Mouse (Mus musculus): Measurements from ENCODE around the gene Zfp956. TPM values are rescaled to one million over a fixed set of nuclear protein-coding genes. Genes with fewer than 3 reads are reported as not detected.

Zfp956 gene
- total and polyA plus RNA-seq, 3 experiments, result 11.0 to 13.1 TPM; not detected in 1

GRCm38 (mm10) chr6:47904917-47905695 lies 48.1 kb upstream of the Zfp956 start:
- Histone ChIP-seq H3K4me1 (ENCODE audit: control insufficient read depth in 1 of 2, insufficient read depth in 2 of 2, low read length in 2 of 2) (no peaks in the 10 kb centered on the region), H3K36me3 (ENCODE audit: control insufficient read depth in 1 of 2, insufficient read depth in 2 of 2, low read length in 2 of 2) (peaks cover 0 to 2% of the 10 kb centered on the region in 2 experiments; a peak in 1 of 4 replicates), H3K79me2 (ENCODE audit: control insufficient read depth, insufficient read depth, low read length, poor library complexity) (no peaks in the 10 kb centered on the region), H3K9me3 (replicated peaks; ENCODE audit: insufficient read depth, low read length) (no peaks in the 10 kb centered on the region), H3K4me3 (ENCODE audit: control insufficient read depth in 1 of 2, insufficient read depth in 1 of 2, low read depth in 2 of 2, low read length in 2 of 2) (no peak overlapping the region), H3K27ac (ENCODE audit: control insufficient read depth, low read depth, low read length) (no peak overlapping the region), H3K9ac (ENCODE audit: control insufficient read depth, low read depth, low read length, poor library complexity, severe bottlenecking) (no peak overlapping the region), H3K27me3 (ENCODE audit: control insufficient read depth in 1 of 2, insufficient read depth in 2 of 2, low read length in 2 of 2) (no peaks in the 10 kb centered on the region)
- TF ChIP-seq ZC3H11A (IDR thresholded peaks at IDR 0.05; ENCODE audit: low read depth, low read length) (no peak), ZNF384 (IDR thresholded peaks at IDR 0.05; ENCODE audit: low read depth, low read length) (no peak), TAL1 (IDR thresholded peaks at IDR 0.05; ENCODE audit: low read length) (no peak), MYB (IDR thresholded peaks at IDR 0.05; ENCODE audit: low read depth, low read length) (no peak), BHLHE40 (IDR thresholded peaks at IDR 0.05; ENCODE audit: borderline replicate concordance, low read depth, low read length) (no peak), MEF2A (IDR thresholded peaks at IDR 0.05; ENCODE audit: extremely low read depth, insufficient replicate concordance, low read depth, low read length, poor library complexity, severe bottlenecking) (no peak), NRF1 (IDR thresholded peaks at IDR 0.05; ENCODE audit: insufficient read depth, low read depth, low read length, poor library complexity, severe bottlenecking) (no peak), POLR2AphosphoS5 (IDR thresholded peaks at IDR 0.05; ENCODE audit: borderline replicate concordance, low read depth, low read length) (no peak), HCFC1 (IDR thresholded peaks at IDR 0.05; ENCODE audit: low read depth, low read length) (no peak), NELFE (IDR thresholded peaks at IDR 0.05; ENCODE audit: low read depth, low read length) (no peak), POLR2AphosphoS2 (IDR thresholded peaks at IDR 0.05; ENCODE audit: low read length) (no peak), RCOR1 (IDR thresholded peaks at IDR 0.05; ENCODE audit: low read depth, low read length) (no peak), MYC (IDR thresholded peaks at IDR 0.05; ENCODE audit: low read depth, low read length) (no peak)
- no peak for DNase-seq (ENCODE audit: low read depth, low spot score)

DNA sequence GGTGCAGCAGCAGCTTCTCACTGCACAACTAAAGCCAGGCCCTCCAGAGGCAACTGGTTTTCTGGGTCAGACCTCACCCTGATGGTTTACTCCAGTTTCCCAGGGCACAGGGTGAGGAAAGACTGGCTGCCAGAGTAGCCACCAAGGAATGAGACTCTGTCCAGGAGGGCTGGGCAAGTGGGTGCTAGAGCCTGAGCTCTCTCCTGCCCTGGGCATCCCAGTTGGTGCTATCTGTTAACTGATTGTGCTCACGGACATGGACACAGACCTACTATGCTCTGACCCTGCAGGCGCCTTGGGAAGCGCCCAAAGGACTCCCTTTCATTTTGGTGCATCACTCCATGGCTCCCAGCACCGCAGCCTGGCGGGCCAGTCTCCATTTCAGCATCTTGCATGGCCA lies 46.9 kb upstream of the Zfp956 start:
- no peak for DNase-seq (ENCODE audit: low read depth, low spot score)
- no peak overlapping the region for H3K9ac ChIP-seq (ENCODE audit: control insufficient read depth, low read depth, low read length, poor library complexity, severe bottlenecking)
- no peaks in the 10 kb centered on the region for H3K27me3 ChIP-seq (ENCODE audit: control insufficient read depth in 1 of 2, insufficient read depth in 2 of 2, low read length in 2 of 2)
- H3K4me1 ChIP-seq (ENCODE audit: control insufficient read depth in 1 of 2, insufficient read depth in 2 of 2, low read length in 2 of 2), result no peaks in the 10 kb centered on the region
- no peak overlapping the region for H3K27ac ChIP-seq (ENCODE audit: control insufficient read depth, low read depth, low read length)
- H3K4me3 ChIP-seq (ENCODE audit: control insufficient read depth in 1 of 2, insufficient read depth in 1 of 2, low read depth in 2 of 2, low read length in 2 of 2), result no peak overlapping the region
- TF ChIP-seq CHD1 (IDR thresholded peaks at IDR 0.05; ENCODE audit: low read depth, low read length), result no peak
- peaks cover 0 to 2% of the 10 kb centered on the region in 2 experiments; a peak in 2 of 4 replicates for H3K36me3 ChIP-seq (ENCODE audit: control insufficient read depth in 1 of 2, insufficient read depth in 2 of 2, low read length in 2 of 2)
- no peaks in the 10 kb centered on the region for H3K79me2 ChIP-seq (ENCODE audit: control insufficient read depth, insufficient read depth, low read length, poor library complexity)
- H3K9me3 ChIP-seq (replicated peaks; ENCODE audit: insufficient read depth, low read length), result no peaks in the 10 kb centered on the region
